Mouse (Mus musculus) lung, adult 18-20 months (tissue): ENCODE results near the gene Ngdn.
A peak's percentile ranks its signal among the peaks of the same experiment; 100 is the strongest.
"Not testable (repeated sequence)": the region's sequence is repeated elsewhere in the genome, so short reads cannot be mapped to it uniquely, and the experiment has no call there.

Experiments
- DNase-seq, 2 experiments: peaks; one replicate each; pipeline ENCODE4 v3.0.0; 2022; ENCODE audit warnings: mixed read lengths in 2 of 2

Gene Ngdn

GRCm38 (mm10) chr14:55032695-55033225 is 17.5 kb downstream of the Ngdn start:
- DNase-seq, result no peak

GRCm38 (mm10) chr14:55043694-55044093 is 28.4 kb downstream of the Ngdn start:
- DNase-seq, result not testable (repeated sequence)

GRCm38 (mm10) chr14:55047971-55048531 is 32.8 kb downstream of the Ngdn start:
- no peak for DNase-seq

- DNase-seq, result peak in 1 of 2 experiments; percentile 19
Observed at GRCm38 (mm10) chr14:55052496-55052895, 37.2 kb downstream of the Ngdn start.

GRCm38 (mm10) chr14:55053050-55053449 is 37.8 kb downstream of the Ngdn start:
- DNase-seq, result no peak

DNA sequence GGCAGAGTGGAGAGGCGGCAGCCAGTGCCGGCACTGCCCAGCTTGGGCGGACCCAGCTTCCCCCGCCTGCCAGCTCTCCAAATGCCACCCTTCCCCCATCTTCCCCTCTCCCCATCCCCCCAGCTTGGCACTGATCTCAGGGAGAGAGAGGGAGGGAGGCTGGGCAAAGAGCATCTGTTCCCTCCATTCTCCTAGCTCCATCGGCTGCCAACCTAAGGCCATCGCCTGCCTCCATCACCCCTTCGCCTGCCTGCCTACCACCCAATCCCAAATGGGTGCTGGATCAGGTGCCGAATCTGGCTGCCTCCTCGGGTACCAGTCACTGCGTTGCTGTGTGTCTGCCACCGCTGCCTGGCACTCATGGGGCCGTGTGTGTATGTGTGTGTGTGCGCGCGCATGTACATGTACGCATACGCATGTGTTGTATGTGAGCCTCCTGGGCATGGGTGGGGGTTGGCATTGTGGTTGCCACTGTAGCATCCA is 38.5 kb downstream of the Ngdn start:
- DNase-seq, result no peak

- DNase-seq, result no peak
Observed at GRCm38 (mm10) chr14:55054191-55054749, 39.0 kb downstream of the Ngdn start.

DNA sequence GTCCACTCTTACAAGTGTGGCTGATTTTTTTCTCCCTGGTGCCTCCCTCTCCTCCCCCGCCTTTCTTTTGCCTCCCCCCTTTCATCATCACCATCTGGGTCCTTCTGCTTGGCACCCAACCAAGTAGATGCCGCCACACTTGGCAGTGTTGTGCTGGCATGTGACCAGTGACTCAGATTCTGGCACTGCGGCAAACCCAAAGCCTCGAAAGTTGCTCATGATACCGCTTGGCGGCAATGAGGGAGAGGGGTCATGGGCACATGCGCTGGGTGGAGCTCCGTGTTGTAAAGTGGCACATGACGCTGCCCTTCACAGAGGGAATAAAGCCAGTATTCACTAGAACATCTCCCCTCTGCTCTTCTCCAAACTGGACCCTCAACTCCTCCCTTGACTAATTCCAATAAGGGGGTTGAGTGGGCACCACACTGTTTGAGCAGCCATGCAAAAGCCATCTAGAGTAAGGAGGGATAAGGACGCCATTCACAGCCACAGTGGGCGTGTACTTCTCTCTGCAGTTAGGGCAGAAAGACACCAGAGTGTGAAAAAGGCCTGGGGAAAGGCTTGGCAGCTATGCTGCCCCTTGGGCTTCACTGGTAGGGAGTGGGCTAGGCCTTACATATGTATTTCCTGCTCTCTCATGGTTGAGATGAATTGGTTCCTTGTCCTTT is 40.0 kb downstream of the Ngdn start:
- DNase-seq, result peak; percentile 46 to 64

DNA sequence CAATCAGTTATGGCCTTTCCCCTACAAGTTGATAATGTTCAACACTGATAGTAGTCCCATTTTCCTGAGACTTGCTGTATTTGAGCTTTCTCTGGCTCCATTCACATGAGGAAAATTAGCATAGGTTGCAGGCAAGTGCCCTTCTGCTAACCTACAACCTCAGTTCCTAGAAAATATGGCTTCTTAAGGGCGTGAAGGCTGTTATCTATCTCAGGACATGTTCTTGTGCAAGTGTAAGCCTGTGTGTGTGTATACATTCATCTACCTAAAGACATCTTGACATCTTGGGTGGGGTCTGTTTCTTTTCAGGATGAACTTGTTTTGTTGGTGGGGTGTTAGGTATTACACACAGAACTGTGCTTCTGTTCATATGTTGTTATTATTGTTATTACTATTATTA is 43.8 kb downstream of the Ngdn start:
- DNase-seq, result no peak

DNA sequence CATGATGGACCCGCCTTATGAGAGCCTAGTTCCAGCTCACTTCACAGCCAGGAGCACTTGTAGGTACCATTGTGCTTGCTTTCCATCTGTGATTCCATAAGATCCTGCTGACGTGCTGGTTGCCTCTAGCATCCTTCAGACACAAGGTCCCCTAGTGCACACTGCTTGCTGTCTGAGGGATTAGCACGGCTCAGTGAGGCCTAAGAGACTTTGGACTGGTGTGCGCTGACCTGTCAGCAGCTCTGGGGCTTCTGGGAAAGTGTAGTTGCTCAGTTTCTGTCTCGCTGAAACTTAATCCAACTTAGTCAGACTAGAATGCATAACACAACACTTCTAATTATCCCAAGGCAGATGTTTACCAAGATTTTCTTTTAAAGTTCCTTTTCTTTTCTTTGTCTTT is 44.7 kb downstream of the Ngdn start:
- DNase-seq, result no peak

DNA sequence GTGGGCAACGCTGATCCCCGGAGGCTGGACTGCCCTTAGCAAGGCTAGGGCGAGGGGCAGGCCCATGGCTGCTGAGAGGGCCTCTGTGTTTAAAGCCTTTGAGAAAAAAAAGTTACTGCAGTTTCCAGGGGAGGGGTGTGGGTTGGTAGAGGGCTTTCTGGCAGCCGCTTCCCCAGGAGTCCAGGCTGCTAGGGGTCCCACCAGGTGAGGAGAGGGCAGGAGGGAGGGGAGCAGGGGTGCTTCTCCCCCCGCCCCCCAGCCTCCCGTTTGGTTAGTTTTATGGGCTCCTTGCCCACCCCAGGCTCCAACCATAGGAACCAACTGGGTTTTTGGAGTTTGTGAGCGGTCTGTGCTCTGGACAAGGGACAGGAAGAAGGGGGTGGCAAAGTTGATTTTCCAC is 46.6 kb downstream of the Ngdn start:
- DNase-seq, result no peak

DNA sequence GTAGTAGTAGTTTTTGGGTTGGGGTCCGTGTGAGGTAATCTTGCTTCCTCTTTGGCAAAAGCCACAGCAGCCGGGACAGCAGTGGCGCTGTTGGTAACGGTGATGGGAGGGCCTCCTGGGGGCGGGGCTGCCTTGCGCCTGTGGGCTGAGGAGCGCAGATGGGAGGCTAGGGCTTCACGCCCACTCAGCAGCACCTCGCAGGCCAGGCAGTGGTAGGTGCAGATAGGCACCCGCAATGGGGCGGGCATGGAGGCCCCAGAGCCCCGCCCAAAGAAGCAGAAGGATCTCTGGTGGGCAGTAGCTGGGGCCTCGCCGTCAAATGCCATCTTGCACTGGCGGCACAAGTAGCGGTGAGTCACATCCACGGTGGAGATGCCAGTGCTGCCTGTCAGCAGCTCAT is 47.4 kb downstream of the Ngdn start:
- no peak for DNase-seq

GRCm38 (mm10) chr14:55063117-55063516 is 47.9 kb downstream of the Ngdn start:
- DNase-seq, result no peak

- no peak for DNase-seq
Observed at GRCm38 (mm10) chr14:55063581-55064381, 48.5 kb downstream of the Ngdn start.

DNA sequence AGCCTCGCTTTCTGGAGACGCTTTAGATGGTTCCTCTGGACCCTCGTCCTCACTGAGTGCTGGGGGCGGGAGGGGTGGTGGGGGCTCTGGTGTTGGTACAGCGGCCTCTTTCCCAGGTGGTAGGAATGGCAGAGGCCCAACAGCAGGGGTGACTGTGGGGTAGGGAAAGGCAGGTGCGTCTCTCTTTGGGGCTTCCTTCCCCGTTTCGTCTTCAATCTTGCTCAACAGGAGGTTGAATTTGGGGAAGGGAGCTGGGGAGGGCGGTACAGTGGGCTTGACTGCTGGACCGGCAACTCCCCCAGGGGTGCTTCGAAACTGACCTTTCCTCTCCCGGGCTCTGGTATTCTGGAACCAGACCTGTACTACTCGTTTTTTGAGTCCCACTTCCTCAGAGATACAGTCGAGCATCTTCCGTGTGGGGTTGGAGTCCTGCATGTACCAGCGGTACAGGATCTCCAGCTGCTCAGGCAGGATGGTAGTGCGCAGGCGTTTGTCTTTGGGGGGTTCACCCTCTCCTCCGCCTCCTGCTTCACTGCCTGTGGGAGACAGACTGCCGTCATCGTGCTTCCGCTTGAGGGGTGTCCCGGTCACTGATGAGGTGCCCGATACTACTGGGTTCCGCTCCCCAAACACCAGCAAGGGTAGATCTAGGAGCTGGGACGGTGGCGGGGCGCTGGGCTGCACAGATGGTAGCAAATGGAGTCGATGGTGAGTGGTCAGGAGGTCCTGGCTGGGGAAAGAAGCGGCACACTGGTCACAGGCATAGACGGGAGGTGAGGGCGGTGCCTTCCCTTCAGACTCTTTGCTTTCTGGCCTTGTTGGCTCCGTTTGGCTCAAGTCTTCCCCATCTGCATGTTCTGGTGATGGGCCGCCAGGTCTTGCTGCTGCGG is 49.5 kb downstream of the Ngdn start:
- no peak for DNase-seq

GRCm38 (mm10) chr14:55065391-55065790 is 50.1 kb downstream of the Ngdn start:
- no peak for DNase-seq

GRCm38 (mm10) chr14:55066042-55066441 is 50.8 kb downstream of the Ngdn start:
- DNase-seq, result no peak

GRCm38 (mm10) chr14:55071756-55072155 is 56.5 kb downstream of the Ngdn start:
- DNase-seq, result no peak
